Mouse (Mus musculus) neural tube, embryonic 15.5 days (tissue): Measurements from ENCODE around the gene Bri3. TPM values are rescaled to one million over a fixed set of nuclear protein-coding genes. Genes with fewer than 3 reads are reported as not detected.

ENCODE experiments used
- ATAC-seq: fragments of 200-750 bp; cut with Nextera tagmentation; 2 replicates; pipeline ENCODE4 v1.8.0; 2017; ENCODE audit warnings: mild to moderate bottlenecking, moderate TSS enrichment, moderate library complexity; ENCODE audit not compliant: low FRiP score
- H3K27ac ChIP-seq: fragments of 300-500 bp; sonication (generic); replicated peaks from 2 replicates; pipeline ENCODE4 v1.5.1; 2015; ENCODE audit warnings: mild to moderate bottlenecking, inconsistent platforms
- H3K27me3 ChIP-seq: fragments of 300-500 bp; sonication (generic); replicated peaks from 2 replicates; pipeline ENCODE4 v1.6.1; 2015; ENCODE audit warnings: inconsistent platforms
- H3K36me3 ChIP-seq: fragments of 300-500 bp; sonication (generic); 2 replicates; pipeline ENCODE4 v1.6.1; 2015; ENCODE audit warnings: inconsistent platforms
- H3K4me1 ChIP-seq: fragments of 300-500 bp; sonication (generic); 2 replicates; pipeline ENCODE4 v1.6.1; 2015; ENCODE audit warnings: inconsistent platforms
- H3K4me2 ChIP-seq: fragments of 300-500 bp; sonication (generic); 2 replicates; pipeline ENCODE4 v1.6.1; 2015; ENCODE audit warnings: inconsistent platforms, mild to moderate bottlenecking, moderate library complexity
- H3K4me3 ChIP-seq: fragments of 300-500 bp; sonication (generic); replicated peaks from 2 replicates; pipeline ENCODE4 v1.5.1; 2015; ENCODE audit warnings: mild to moderate bottlenecking, inconsistent platforms
- H3K9ac ChIP-seq: fragments of 300-500 bp; sonication (generic); replicated peaks from 2 replicates; pipeline ENCODE4 v1.6.1; 2015; ENCODE audit warnings: mild to moderate bottlenecking, inconsistent platforms
- H3K9me3 ChIP-seq: fragments of 300-500 bp; sonication (generic); replicated peaks from 2 replicates; pipeline ENCODE4 v1.6.1; 2016; ENCODE audit warnings: inconsistent platforms
- WGBS: fragments of 180-500 bp; shearing (Covaris S2); methylation state at CpG from one replicate; pipeline ENCODE4 v1.1.7; 2015; ENCODE audit warnings: mixed read lengths; 5-methylcytosine and 5-hydroxymethylcytosine counted together
- polyA plus RNA-seq: library from polyadenylated mRNA; unstranded; fragments of >200 nt; fragmentation: Nextera tagmentation; extraction: Ambion mirVana; gene quantifications from 2 replicates; pipeline ENCODE4 v1.2.1, GENCODE M21; 2015

Bri3 gene
- polyA plus RNA-seq, 1 experiment from 2014 or later, result 106 TPM

DNA sequence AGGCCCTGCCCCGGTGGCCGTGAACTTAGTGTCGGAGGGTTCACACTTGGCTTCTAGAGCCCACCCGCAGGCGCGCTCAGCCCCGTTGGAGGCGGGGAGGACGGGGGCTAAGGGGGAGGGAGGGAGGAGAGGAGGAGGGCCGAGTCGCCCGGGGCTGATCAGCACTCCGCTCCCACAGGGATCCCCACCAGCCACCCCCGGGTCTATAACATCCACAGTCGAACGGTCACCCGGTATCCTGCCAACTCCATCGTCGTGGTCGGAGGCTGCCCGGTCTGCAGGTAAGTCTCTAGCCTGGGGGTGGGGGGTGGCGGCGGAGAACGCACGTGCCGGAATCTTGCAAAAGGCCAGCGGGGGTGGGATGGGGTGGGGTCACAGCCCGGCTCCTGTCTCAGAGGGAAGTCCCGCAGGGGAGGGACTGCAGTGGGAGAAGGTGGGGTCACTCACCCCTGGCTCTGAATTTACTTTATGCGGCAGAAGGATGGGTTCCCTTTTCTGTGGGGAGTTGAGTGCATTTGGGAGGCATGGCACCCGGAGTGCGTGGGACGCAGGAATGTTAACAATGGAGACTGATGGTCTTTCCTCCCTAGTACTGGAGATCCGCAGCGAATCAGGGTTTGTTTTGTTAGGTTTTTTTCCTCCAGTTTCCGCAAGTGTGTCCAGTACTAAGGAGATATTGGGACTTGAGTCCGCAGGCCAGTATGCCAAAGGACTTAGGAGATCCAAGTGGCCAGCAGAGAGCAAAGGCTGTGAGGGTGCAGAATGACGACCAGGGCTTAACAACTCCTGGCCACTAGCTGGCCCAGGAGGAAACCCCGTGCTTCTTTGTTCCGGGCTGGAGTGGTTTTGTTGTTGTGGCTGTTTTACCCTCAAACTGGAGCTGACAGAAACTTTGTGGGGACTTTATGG, 11.6 kb downstream of the Bri3 start:
- peak overlapping the region; percentile 78 for H3K4me2 ChIP-seq
- ATAC-seq, result peak; percentile 57
- H3K27me3 ChIP-seq, result no peaks in the 10 kb centered on the region
- H3K9ac ChIP-seq, result peak overlapping the region; percentile 92
- H3K4me3 ChIP-seq, result peak overlapping the region; percentile 98
- peaks cover 44% of the 10 kb centered on the region for H3K4me1 ChIP-seq
- whole genome bisulfite sequencing, result under 1% methylated on average over 40 of the region's 40 CpGs
- peak overlapping the region; percentile 85 for H3K27ac ChIP-seq
- H3K36me3 ChIP-seq, result no peaks in the 10 kb centered on the region
- H3K9me3 ChIP-seq, result no peaks in the 10 kb centered on the region

DNA sequence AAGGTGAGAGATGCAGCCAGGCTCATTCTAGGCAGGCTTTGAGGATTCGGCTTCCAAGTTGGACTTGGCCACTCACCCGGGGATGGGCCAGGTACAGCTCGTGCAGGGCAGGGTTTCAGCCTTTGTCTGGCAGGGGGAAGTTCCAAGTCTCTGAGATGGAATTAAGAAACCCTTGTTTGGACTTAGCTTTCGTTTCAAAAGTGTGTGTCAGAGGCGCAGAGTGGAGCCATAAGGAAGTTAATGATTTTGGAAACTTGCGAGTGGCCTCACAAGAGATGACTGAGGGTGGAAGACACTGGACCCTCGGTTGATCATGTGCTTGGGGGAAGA, 12.3 kb downstream of the Bri3 start:
- Histone ChIP-seq H3K9me3 (no peaks in the 10 kb centered on the region), H3K27ac (peak overlapping the region; percentile 85), H3K27me3 (no peaks in the 10 kb centered on the region), H3K9ac (peak overlapping the region; percentile 92), H3K36me3 (no peaks in the 10 kb centered on the region), H3K4me3 (peak overlapping the region; percentile 98), H3K4me1 (peaks cover 48% of the 10 kb centered on the region), H3K4me2 (peak overlapping the region; percentile 78)
- ATAC-seq, result no peak
- WGBS, result 13% methylated on average over 7 of the region's 7 CpGs

DNA sequence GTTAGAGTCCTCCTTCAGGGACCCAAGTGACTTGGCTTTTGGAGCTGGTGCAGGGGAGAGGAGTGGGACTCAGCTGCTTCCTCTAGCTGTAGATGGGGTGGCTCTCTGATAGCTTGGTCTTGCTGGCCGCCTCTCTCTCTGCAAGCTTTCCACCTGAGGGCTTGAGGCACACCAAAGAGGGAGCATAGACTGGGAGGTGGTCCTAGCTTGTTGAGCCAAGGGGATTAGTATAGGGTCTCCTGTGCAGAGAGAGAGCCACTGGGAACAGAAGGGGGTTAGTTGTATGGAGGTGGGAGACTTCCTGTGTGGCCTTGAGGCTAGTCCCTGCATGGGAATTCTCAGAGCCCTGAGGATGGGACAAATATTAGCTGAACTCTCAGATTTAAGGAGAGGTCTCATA, 12.7 kb downstream of the Bri3 start:
- Histone ChIP-seq H3K27ac (peak overlapping the region; percentile 85), H3K27me3 (no peaks in the 10 kb centered on the region), H3K4me1 (peaks cover 50% of the 10 kb centered on the region), H3K4me2 (peak overlapping the region; percentile 78), H3K9me3 (no peaks in the 10 kb centered on the region), H3K4me3 (peak overlapping the region; percentile 98), H3K36me3 (no peaks in the 10 kb centered on the region), H3K9ac (peak overlapping the region; percentile 92)
- 30% methylated on average over 1 of the region's 1 CpGs for WGBS
- ATAC-seq, result no peak

DNA sequence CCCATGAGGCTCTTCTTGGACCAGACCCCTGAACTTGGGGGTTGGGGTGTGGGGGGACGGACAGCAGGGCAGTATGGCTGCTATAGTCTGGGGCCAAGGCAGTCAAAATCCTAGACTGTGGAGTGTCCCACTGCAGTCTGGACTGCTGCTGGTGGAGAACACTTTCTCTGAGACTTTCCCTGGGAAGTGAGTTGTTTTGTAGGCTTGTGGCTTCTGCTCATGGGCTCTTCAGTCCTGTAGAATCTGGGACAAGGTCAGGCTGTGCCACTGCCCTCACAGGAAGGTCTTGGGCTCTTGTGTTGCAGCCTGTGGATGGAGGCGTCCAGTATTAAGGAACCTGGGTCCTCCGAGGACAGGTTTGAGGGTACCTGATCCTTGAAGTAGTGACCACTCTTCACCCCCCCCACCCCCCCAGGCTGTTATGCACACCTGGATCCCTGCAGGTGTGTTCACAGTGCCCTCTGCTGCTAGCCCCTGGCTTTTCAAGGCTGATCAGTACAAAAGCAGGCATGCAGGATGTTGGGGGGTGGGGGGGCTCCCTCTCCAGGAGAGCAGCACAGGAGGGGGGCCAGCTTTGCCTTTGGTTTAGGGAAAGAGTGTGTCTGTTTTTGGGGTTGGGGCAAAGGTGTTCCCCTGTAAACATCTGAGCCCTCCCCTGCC, 13.3 kb downstream of the Bri3 start:
- H3K27ac ChIP-seq, result no peak overlapping the region
- H3K4me2 ChIP-seq, result peak overlapping the region; percentile 78
- H3K9ac ChIP-seq, result peak overlapping the region; percentile 92; the same call in 1 of the 2 replicates
- no peaks in the 10 kb centered on the region for H3K9me3 ChIP-seq
- H3K27me3 ChIP-seq, result no peaks in the 10 kb centered on the region
- peak overlapping the region; percentile 98 for H3K4me3 ChIP-seq
- no peaks in the 10 kb centered on the region for H3K36me3 ChIP-seq
- ATAC-seq, result no peak
- WGBS, result 81% methylated on average over 3 of the region's 3 CpGs
- peaks cover 53% of the 10 kb centered on the region for H3K4me1 ChIP-seq

DNA sequence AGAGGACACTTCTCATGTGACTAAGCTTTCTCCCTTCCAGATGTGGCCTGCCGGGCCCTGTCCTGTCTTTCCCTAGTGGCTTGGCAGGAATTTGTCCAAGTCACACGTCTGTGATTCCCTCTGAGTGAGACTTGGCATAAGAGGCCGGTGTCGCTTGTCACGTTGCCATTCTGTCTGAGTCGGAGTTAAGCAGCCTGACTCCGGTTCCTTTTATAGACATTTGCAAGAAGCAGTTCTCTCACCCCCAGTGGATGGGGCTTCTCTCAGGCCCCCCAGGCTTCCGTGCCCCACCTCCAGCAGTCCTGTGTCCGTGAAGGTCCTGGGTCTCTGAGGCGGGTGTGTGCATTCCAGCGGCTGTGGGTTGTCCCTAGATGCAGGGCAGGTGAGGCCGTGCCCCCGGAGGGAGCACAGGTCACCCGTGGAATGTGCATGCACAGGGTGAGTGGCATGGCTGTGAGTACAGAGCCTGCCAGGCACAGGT, 13.9 kb downstream of the Bri3 start:
- H3K4me3 ChIP-seq, result peak overlapping the region; percentile 98
- WGBS, result 36% methylated on average over 14 of the region's 14 CpGs

DNA sequence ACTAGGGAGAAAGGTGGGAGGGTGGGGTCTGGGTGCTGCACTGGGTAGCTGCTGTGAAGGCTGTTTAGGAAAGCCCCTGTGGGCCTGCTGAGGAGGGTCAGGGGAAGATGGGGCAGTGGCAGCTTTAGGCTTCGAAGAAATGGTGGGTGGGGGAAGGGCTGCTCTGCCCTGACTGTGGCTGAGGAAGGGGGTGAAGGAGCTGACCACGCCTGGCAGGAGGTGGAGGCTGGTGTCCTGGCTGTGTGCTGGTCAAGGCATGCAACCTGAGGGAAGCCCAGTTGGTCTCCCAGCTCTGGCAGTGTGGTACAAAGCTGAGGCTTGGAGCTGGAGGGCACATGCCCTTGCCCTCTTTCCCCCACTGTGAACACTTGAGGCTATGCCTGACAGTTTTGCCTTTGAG, 14.4 kb downstream of the Bri3 start:
- 0 out of 2 replicates have a peak overlapping the region, but pooled peaks have one; percentile 10 for H3K4me3 ChIP-seq
- no peaks in the 10 kb centered on the region for H3K9me3 ChIP-seq
- WGBS, result 28% methylated on average over 2 of the region's 2 CpGs
- H3K36me3 ChIP-seq, result peaks cover 4% of the 10 kb centered on the region; the same call in 1 of the 2 replicates
- no peak overlapping the region for H3K27ac ChIP-seq
- H3K27me3 ChIP-seq, result no peaks in the 10 kb centered on the region
- no peak for ATAC-seq
- H3K4me2 ChIP-seq, result peak overlapping the region; percentile 78
- H3K9ac ChIP-seq, result 0 out of 2 replicates have a peak overlapping the region, but pooled peaks have one; percentile 15
- peaks cover 53% of the 10 kb centered on the region for H3K4me1 ChIP-seq

More for the DNA sequence above, 13.9 kb downstream of the Bri3 start:
- no peaks in the 10 kb centered on the region for H3K9me3 ChIP-seq
- H3K27ac ChIP-seq, result no peak overlapping the region
- H3K4me2 ChIP-seq, result peak overlapping the region; percentile 78
- H3K4me1 ChIP-seq, result peaks cover 53% of the 10 kb centered on the region
- peak overlapping the region; percentile 15; the same call in 1 of the 2 replicates for H3K9ac ChIP-seq
- peaks cover 2% of the 10 kb centered on the region; the same call in 1 of the 2 replicates for H3K36me3 ChIP-seq
- no peaks in the 10 kb centered on the region for H3K27me3 ChIP-seq
- no peak for ATAC-seq

DNA sequence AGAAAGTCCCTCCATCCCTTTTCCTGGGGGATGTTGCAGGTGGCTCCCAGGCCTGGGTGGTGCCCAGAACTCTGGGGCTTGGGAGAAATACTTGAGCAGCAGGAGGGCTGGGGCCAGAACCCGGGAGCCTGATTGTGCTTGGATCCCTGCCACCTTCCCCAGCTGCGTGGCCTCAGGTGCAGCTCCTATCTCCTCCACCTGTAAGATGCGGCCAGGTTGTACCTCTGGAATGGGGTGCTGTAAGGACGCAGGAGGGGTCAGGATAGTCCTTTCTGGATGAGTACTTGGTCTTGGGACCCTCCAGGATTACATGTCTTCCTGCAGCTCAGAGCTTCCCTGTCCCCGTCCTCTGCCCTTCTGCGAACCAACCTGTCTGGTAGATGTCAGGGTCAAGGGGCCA, 15.0 kb downstream of the Bri3 start:
- Histone ChIP-seq H3K4me1 (peaks cover 53% of the 10 kb centered on the region), H3K9ac (no peak overlapping the region), H3K4me3 (no peak overlapping the region), H3K27ac (no peak overlapping the region), H3K27me3 (no peaks in the 10 kb centered on the region), H3K9me3 (no peaks in the 10 kb centered on the region), H3K36me3 (peaks cover 4% of the 10 kb centered on the region; the same call in 1 of the 2 replicates), H3K4me2 (peak overlapping the region; percentile 78)
- ATAC-seq, result no peak
- WGBS, result 73% methylated on average over 6 of the region's 6 CpGs

DNA sequence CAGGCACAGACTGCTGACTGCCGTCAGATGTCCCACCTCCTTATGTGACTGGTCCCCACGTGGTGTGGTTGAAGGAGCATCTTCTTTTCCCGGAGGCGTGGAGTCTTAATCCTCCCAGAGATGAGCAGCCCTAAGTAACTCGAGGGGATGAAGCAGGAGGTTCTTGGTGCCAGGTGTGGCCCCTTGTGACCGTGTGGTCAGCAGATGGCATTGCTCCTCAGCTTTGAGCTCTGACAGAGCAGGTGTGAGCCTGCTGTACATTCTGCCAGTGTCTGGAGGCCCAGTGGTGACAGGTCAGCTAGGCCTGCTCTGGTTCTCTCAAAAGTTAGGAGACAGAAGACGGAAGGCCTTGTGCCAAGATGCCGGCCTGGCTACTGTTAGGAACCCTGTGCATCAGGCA, 16.2 kb downstream of the Bri3 start:
- Histone ChIP-seq H3K4me1 (peaks cover 47% of the 10 kb centered on the region), H3K36me3 (peaks cover 11% of the 10 kb centered on the region), H3K4me2 (no peak overlapping the region), H3K9me3 (no peaks in the 10 kb centered on the region), H3K27me3 (no peaks in the 10 kb centered on the region), H3K4me3 (no peak overlapping the region), H3K27ac (no peak overlapping the region), H3K9ac (no peak overlapping the region)
- 90% methylated on average over 8 of the region's 8 CpGs for WGBS
- ATAC-seq, result no peak

DNA sequence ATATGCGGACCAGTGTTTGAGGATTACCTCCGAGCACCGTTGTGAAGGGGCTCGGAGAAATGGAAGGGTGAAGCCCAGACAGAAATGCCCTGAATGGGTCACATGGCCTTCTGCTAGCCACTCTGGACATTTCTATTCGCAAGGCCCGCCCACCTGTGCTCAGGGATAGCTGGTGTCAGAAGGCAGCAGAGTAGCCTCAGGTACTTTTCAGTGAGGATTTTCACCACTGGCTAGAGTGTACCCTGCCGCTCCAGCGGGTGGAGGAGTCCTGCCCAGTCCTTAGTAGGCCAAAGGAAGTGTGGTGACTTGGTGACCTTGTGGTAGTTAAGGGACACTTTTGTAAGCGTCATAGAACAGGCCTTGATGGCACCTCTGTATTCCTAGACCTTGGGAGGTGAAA, 17.1 kb downstream of the Bri3 start:
- H3K9ac ChIP-seq, result no peak overlapping the region
- peaks cover 17% of the 10 kb centered on the region for H3K36me3 ChIP-seq
- peaks cover 44% of the 10 kb centered on the region for H3K4me1 ChIP-seq
- H3K27ac ChIP-seq, result no peak overlapping the region
- WGBS, result 88% methylated on average over 9 of the region's 9 CpGs
- no peaks in the 10 kb centered on the region for H3K9me3 ChIP-seq
- no peaks in the 10 kb centered on the region for H3K27me3 ChIP-seq
- no peak for ATAC-seq
- no peak overlapping the region for H3K4me3 ChIP-seq
- no peak overlapping the region for H3K4me2 ChIP-seq

DNA sequence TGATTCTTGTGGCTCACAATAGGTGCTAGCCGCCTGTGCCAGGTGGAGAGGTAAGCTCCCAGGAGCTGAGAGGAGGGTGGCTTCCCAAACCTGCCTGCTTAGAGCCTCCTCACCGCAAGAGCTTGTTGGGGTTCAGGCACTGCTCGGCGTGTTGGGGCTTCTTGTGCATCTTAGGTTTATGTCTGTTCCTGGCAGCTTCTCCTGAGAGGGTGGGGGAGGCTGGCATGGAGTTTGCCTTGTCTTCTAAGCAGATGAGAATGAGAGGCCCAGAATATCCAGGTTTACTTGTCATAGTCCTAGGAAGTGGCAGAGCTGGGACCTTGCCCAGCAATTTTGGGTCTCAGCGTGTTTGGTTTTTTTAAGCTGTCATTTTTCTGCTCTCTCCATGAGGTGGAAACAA, 17.6 kb downstream of the Bri3 start:
- H3K4me2 ChIP-seq, result no peak overlapping the region
- no peaks in the 10 kb centered on the region for H3K9me3 ChIP-seq
- no peak overlapping the region for H3K4me3 ChIP-seq
- H3K9ac ChIP-seq, result no peak overlapping the region
- H3K36me3 ChIP-seq, result peaks cover 22% of the 10 kb centered on the region
- no peak overlapping the region for H3K27ac ChIP-seq
- H3K27me3 ChIP-seq, result no peaks in the 10 kb centered on the region
- H3K4me1 ChIP-seq, result peaks cover 39% of the 10 kb centered on the region
- WGBS, result 91% methylated on average over 5 of the region's 5 CpGs
- no peak for ATAC-seq

DNA sequence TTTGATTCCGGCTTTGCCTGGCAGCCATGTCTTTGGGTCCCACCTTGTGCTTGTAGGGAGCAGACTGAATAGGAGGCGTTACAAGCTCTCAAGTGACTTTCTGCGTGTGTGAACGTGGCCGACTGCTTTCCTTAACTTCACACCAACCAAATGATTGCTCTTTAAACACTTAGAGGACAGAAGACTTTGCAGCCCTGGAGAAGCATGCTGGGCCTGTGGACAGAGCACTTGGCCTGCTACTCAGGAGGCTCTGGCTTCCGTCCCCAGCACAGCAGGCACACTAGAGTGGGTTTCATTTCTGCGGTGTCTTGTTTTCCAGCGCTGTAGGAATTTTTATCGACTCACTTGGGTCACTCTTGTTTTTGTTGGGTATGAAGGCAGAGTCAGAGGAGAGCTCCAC, 18.8 kb downstream of the Bri3 start:
- WGBS, result 82% methylated on average over 9 of the region's 9 CpGs
- Histone ChIP-seq H3K9me3 (no peaks in the 10 kb centered on the region), H3K4me2 (no peak overlapping the region), H3K4me1 (peaks cover 26% of the 10 kb centered on the region), H3K4me3 (no peak overlapping the region), H3K36me3 (peaks cover 25% of the 10 kb centered on the region), H3K27me3 (no peaks in the 10 kb centered on the region), H3K9ac (no peak overlapping the region), H3K27ac (no peak overlapping the region)
- no peak for ATAC-seq

DNA sequence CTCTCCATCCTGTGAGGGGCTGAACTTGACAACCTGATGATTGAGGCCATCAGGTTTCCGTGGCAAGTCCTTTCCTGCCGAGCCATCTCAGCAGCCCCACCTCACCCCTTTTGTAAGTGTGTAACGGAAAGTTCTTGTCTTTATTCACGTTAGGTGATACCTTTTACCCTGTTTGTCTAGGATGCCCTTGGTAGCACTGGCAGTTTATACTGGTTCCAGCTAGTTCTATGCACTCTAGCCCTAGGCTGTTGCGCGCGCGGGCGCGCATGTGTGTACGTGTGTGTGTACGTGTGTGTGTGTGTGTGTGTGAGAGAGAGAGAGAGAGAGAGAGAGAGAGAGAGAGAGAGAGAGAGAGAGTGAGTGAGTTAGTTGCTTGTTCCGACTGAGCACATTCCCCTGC, 19.3 kb downstream of the Bri3 start:
- ATAC-seq, result no peak
- no peak overlapping the region for H3K4me2 ChIP-seq
- no peak overlapping the region for H3K9ac ChIP-seq
- no peak overlapping the region for H3K4me3 ChIP-seq
- H3K27ac ChIP-seq, result no peak overlapping the region
- peaks cover 22% of the 10 kb centered on the region for H3K4me1 ChIP-seq
- no peaks in the 10 kb centered on the region for H3K9me3 ChIP-seq
- peaks cover 25% of the 10 kb centered on the region for H3K36me3 ChIP-seq
- no peaks in the 10 kb centered on the region for H3K27me3 ChIP-seq
- 86% methylated on average over 13 of the region's 13 CpGs for WGBS
